Mouse (Mus musculus) induced T-regulatory cell, adult 2 months (primary cell): ENCODE results near the gene Usp15.

Experiments used
- DNase-seq: peaks from one replicate; pipeline ENCODE4 v3.0.0-alpha.2; 2012; ENCODE audit warnings: low read depth

Gene Usp15

DNA sequence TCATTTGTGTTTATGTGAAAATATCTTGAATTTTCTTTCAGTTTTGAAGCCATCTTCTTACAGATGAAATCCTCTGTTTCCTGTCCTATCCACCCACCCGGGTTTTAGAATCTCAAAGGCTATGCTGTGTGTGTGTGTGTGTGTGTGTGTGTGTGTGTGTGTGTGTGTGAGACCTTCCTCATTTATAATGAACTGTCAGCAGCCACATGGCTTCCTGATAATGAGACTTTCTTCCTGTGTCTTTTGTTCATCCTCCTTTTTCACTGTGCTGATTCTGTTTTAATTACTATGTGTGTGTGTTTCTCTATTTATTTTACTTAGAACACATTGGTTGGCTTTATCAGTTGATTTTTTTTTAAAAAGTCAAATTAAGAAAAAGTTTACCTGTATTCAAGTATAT, 95.5 kb downstream of the Usp15 start:
- DNase-seq, result no peak

DNA sequence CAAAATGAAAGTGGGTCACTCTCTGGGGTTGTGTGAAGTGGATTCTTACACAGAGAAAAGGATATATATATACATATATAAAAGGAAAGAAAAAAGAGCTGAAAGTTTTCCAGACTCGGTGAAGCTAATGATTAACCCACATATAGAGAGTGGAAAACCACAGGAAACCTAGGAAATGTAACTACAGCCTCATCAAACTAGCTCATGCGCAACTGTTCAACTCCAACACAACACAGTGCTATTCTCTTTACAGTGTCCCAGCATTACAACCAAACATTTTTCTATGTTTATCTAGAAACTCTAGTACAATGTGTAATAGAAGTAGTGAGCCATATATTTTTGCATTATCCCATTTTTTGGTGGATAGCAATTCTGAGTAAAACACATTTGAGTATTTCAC, 96.2 kb downstream of the Usp15 start:
- DNase-seq, result no peak

DNA sequence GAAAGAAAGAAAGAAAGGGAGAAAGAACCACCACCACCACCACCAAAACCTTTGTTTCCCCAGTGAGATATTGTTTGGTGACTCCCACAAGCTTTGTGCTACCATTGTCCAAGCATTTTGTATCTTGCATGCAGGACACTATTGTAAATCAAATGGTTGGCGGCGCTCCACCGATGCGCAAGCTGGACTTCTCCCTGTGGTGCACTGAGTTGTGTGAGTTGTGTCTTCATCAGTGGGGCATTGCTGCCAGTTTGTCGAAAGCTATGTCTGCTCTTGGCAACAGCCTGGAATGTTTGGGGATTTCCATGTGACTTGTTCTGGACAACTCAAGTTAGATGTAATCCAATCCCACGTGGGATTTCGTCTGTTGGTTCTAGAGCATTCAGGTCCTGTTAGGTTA, 102.3 kb downstream of the Usp15 start:
- DNase-seq, result no peak

DNA sequence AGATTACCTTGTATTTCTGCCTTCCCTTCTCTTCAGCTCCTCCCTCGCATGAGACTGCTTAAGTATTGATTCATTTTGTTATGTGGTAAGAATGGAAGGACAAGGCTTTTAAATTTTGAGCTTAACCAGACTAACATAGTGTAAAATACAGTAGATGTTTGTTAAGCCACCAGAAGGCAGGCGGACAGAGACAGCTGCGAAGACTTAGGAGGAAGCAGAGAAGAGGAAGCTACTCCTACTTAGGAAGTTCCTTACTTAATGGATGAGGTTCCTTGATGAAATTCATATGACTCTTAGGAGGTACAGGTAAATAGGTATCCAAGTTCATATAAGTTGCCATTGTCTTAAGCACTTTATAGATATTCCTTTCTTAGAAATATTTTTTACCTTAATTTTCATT, 104.2 kb downstream of the Usp15 start:
- no peak for DNase-seq

DNA sequence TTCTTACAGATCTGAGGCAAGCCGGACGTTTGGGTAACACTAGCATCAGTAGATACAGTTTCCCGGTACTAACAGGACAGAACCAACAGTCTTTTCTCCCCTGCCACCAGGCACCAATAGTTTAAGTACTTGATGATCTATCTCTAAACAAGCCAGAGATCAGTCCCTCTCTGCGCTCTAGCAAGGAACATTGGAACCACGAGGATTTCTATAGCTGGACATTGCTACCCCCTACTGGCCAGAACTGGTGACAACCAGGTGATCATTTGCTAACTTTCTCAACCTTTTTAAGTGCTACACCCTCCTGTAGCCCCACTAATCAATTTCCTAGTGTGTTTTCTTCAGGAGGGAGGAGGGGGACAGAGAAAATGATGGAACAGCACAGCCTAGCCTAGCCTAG, 105.1 kb downstream of the Usp15 start:
- DNase-seq, result peak; percentile 83

DNA sequence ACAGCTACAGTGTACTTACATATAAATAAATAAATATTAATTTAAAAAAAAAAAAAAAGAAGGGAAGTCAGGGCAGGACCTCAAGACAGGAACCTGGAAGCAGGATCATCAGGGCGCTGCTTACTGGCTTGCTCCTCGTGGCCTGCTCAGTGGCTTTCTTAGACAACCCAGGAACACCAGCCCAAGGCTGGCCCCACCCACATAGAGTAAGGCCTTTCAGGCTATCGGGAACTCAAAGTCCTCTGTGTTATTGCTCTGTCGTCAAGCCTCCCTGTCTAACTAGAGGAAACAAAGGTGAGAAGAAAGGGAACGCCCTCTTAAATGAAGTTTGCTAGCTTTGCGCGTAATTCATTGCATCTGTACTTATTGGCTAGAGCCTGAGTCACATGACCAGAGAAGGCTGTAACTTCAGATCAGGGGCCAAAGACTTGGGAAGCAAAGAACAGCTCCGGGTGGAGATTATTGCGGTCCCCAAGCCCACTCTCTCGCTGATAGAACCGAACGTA, 107.3 kb downstream of the Usp15 start:
- no peak for DNase-seq

DNA sequence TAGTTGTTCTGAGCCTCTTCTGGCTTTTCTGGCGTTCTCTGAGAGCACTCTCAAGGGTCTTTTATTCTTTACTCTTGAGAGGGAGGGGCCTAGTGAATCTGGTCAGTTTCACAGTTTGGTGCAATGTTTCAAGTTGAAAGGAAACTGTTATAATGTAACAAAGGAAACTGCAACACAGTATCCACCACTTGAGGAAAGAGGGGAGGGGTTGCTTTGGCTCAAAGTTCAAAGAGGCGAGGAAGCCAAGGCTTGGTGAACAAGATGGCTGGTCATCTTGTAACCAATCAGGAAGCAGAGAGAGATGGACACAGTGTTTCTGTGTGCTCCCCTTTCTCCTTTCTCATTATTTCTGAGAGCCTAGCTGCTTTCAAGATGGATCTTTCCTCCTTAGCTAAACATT, 109.9 kb downstream of the Usp15 start:
- no peak for DNase-seq

DNA sequence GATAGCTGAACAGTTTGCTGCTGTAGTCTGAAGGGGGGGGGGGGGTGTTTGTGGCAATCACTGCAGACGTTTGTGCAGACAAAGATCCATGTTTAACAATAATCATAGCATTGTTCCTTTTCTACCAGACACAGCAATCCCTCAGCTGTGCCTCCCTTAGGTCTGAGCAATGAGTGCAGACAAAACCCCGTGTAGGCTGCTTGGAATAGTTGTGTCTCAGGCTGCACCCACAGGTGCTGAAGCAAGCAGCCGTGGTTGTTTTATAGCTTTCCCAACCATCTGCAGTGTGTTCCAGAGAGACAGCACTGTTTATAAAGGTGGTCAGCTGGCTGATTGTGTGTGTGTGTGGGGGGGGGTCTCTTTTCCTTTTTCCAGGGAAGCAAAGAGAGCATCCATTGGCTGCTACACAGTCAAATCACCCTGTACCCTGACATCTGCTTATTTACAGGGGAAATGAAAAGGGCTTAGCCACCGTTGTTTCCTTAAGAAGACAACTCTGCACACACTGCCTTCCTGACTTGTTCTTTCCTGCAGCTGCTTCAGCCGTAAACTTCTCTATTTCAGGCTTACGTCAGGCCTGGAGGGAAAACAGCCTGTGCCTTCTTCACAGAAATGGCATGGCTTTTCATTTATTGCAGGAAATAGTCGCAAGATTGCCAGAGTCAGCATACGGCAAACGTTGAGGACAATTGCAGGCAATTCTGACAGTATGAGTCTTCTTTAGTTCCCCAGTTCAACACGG, 111.7 kb downstream of the Usp15 start:
- no peak for DNase-seq

DNA sequence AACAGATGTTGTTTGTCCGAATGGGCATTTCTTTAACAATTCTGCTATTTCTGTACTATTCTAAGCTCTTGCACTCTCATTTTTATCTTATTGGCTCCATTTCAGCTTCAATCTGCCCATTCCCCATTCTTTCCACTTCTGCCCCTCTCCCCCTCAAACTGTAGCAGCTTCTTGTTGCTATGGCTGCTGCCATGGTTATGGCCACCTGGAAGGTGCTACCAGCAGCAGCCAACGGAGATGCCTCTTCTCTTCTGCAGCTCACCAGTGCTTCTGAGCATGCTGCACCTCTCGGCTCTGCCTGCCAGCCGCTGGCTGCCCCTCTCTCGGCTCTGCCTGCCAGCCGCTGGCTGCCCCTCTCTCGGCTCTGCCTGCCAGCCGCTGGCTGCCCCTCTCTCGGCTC, 112.5 kb downstream of the Usp15 start:
- no peak for DNase-seq

DNA sequence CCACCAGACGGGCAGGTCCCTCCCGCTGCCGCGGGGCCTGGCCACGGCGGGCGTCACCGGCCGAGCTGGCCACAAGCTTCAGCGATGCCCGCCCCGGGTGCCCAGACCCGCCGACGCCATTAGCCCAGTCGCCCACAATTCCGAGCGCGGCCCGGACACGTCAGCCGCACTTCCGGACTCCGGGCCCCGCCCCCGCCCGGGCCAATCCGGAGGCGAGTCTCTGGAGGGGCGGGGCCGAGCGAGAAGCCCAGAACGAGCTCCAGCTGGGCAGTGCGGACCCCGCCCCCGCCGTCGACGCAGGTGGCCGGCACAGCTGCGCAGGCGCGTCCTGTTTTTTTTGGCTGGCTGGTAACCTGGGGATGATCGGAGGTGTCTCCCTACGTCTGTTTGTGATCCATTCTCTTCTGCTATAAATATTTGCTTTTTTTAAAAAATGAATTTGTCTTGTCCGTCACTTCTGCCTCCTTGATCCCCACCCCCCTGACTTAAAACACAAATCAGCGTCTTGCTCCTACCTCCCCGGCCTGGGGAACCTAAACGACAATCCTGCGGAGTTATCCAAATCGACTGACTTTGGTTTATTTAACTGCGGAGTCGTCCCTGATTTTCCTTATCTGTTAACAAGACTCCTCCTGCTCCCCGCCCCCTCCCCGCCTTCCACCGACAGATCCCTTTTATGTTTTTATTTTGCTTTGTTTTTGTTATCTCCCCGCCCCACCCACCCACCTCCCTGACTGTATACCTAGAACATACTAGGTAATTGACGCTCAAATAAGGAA, 120.4 kb downstream of the Usp15 start, which contains the start of gene Mon2:
TSS of gene Mon2 (minus strand) at position 261 of the 779 bp plus-strand sequence.
- peak; percentile 98 for DNase-seq

DNA sequence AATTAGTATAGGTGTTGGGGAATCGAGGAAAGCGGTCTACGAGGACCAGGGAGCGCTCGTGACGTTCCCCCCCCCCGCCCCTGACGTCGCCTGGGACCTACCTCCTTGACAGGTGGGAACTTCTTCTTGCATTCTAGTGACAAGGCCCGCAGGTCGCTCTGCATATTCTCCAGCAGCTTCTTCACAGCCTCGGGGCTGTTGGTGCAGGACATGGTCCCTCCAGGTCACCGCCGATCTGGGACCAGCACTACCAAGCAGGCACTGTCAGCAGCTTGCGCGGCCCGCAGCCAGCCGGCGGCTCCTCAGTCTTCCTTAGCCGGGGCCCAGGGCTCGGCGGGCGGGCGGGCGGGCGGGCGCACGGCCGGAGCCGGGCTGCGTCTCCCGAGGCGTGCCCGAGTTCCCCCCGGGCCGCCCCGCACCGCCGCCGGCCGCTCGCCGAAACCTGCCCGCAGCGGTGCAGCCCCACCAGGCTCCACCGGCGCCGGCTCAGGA, 121.0 kb downstream of the Usp15 start:
- DNase-seq, result peak; percentile 60

DNA sequence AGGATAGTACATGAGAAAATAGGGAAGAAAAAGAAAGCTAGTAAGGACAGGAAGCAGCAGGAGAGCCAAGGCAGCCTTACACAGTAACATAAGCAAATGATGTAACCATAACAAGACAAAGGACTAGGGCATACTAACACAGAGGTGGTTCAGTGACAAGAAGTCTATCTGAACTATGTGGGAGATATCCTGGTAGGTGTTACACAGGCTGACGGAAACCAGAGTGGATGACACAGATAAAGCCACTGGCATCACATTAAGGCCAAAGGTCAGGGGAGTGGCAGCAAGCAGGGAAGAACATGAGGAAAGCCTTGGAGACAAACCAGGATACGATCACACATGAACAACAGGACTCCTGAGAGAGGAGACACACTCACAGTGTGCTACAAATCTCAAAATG, 124.8 kb downstream of the Usp15 start:
- no peak for DNase-seq

DNA sequence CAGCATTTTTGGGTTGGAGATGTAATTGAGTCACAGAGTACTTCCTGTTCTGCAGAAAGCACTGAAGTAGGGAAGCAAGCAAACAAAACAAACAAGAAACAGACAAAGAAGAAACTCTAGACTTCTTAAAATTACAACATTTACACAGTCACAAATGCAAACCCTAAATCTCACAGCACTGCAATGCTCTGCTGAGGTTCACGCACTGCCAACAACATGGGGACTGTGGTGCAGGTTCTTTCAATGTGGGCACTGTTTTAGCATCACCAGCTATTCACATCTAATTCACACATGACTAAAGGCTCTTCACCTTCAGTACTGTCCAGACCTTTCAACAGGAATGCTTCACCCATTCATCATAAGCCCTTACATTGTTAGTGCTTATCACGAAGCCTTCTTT, 133.8 kb downstream of the Usp15 start:
- no peak for DNase-seq

DNA sequence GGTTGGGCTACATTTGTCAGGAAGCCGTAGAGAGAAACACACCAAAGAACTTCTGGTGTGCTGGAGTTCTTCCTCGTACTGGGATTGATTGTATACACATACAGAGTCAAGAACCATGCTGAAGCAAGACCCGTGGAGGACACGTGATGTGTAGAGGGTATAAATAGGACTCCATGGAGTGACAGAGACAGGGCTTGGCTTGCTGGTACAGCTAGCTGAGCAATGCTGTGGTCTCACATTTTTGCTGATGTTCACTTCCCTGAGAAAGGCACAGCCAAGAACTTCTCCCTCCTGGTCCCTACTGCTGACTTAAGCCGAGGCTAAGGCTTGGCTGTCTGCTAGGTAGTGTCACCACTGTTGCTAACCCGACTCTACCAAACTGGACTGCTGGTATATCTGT, 136.0 kb downstream of the Usp15 start:
- no peak for DNase-seq

DNA sequence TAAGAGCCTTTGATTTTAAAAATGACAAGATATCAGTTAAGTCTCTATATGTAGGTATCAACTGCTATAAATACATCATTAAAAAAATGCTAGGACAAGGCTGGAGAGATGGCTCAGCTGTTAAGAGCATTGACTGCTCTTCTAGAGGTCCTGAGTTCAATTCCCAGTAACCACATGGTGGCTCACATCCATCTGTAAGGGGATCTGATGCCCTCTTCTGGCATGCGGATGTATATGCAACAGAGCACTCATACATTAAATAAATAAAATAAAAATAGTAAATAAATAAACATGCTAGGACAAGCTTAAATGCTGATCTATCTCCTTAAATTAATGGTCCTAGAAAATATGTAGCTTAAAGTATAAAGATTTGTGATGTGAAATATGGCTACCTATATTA, 139.7 kb downstream of the Usp15 start:
- peak; percentile 49 for DNase-seq

DNA sequence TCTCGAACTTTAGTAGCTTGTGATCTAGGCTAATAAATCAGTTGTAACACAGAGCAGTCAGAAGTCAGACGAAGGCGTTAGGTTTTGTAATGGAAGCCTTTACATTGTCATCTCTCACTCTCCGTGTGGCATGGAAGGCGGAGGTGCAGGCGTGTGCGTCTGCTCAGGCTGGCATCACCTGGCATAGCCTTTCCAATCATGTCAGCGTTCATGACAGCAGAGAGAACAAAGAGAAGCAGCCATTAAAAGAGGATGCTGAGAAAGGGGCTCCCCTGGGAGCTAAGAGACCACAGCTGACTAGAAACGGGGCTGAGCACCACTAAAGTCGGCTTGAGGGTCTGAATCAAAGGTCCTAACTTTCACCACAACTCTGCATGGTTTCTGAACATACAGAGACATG, 140.3 kb downstream of the Usp15 start:
- no peak for DNase-seq

DNA sequence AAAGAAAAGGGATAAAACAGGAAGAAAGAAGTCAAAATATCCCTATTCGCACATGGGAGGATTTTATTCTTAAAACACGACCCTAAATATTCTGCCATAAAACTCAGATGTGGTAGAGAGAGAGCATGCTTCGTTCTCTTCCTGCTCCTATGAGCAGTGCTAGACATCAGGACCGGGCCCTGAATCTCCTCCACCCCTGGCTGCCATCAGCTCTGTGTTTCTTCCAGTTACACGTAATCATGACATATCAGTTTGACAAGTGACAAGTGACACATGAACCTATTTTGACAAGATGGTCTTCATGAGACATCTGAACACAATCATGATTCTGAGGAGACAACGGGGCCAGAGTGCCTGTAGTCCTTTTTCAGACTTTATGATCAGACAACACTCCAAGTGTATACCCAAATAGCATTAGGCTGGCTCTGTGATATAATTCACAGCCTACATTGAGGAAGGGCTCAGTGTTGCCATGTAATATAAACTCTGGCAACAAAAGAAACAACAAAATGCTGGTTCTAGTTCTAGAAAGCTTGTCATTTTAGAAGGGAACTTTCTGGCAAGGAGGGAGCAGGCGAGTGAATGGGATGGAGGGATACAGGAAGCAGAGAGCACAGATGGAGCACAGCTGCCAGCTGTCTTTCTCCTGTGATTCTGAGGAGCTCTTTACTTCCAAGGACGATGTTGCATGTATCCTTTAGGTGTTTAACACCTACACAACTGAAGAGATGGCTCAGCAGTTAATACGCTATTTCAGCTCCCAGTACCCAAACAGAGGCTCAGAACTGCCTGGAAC, 141.4 kb downstream of the Usp15 start:
- DNase-seq, result no peak
